Mouse (Mus musculus) lung, embryonic 15.5 days (tissue): ENCODE measurements around the gene Mlip. TPM values are rescaled to one million over a fixed set of nuclear protein-coding genes. Genes with fewer than 3 reads are reported as not detected.
A peak's percentile ranks its signal among the peaks of the same experiment; 100 is the strongest.

Experiments used
- ATAC-seq: fragments of 200-750 bp; cut with Nextera tagmentation; 2 replicates; pipeline ENCODE4 v1.8.0; 2017; ENCODE audit warnings: moderate number of reproducible peaks, borderline replicate concordance; ENCODE audit not compliant: low FRiP score, low TSS enrichment; ENCODE audit errors: extremely low read depth
- H3K27ac ChIP-seq: fragments of 300-500 bp; sonication (generic); 2 replicates; pipeline ENCODE4 v1.5.1; 2015; ENCODE audit warnings: moderate library complexity, mild to moderate bottlenecking, inconsistent platforms
- H3K27me3 ChIP-seq: fragments of 300-500 bp; sonication (generic); 2 replicates; pipeline ENCODE4 v1.6.1; 2015; ENCODE audit warnings: inconsistent platforms
- H3K36me3 ChIP-seq: fragments of 300-500 bp; sonication (generic); 2 replicates; pipeline ENCODE4 v1.6.1; 2015; ENCODE audit warnings: inconsistent platforms
- H3K4me1 ChIP-seq: fragments of 300-500 bp; sonication (generic); 2 replicates; pipeline ENCODE4 v1.6.1; 2015; ENCODE audit warnings: inconsistent platforms
- H3K4me2 ChIP-seq: fragments of 300-500 bp; sonication (generic); 2 replicates; pipeline ENCODE4 v1.6.1; 2015; ENCODE audit warnings: inconsistent platforms, mild to moderate bottlenecking, moderate library complexity
- H3K4me3 ChIP-seq: fragments of 300-500 bp; sonication (generic); 2 replicates; pipeline ENCODE4 v1.5.1; 2015; ENCODE audit warnings: mild to moderate bottlenecking, inconsistent platforms
- H3K9ac ChIP-seq: fragments of 300-500 bp; sonication (generic); 2 replicates; pipeline ENCODE4 v1.6.1; 2015; ENCODE audit warnings: inconsistent platforms
- H3K9me3 ChIP-seq: fragments of 300-500 bp; sonication (generic); 2 replicates; pipeline ENCODE4 v1.6.1; 2016; ENCODE audit warnings: inconsistent platforms
- WGBS: fragments of 180-500 bp; shearing (Covaris S2); methylation state at CpG from one replicate; pipeline ENCODE4 v1.1.7; 2015; 5-methylcytosine and 5-hydroxymethylcytosine counted together
- polyA plus RNA-seq: library from polyadenylated mRNA; unstranded; fragments of >200 nt; fragmentation: Nextera tagmentation; extraction: Ambion mirVana; gene quantifications from 2 replicates; pipeline ENCODE4 v1.2.1, GENCODE M21; 2015

Gene Mlip
- polyA plus RNA-seq, 1 experiment from 2014 or later = 5.7 TPM

GRCm38 (mm10) chr9:77340159-77340862, 12.5 kb downstream of the Mlip start:
- Histone ChIP-seq H3K27ac (no peak overlapping the region), H3K4me2 (peak overlapping the region; percentile 44), H3K9ac (no peak overlapping the region), H3K27me3 (no peaks in the 10 kb centered on the region), H3K4me1 (peaks cover 9% of the 10 kb centered on the region; the same call in 1 of the 2 replicates), H3K4me3 (peak overlapping the region; percentile 6), H3K36me3 (no peaks in the 10 kb centered on the region), H3K9me3 (no peaks in the 10 kb centered on the region)
- 6% methylated on average over 18 of the region's 18 CpGs for WGBS
- ATAC-seq = peak; percentile 69; the same call in 1 of the 2 replicates

GRCm38 (mm10) chr9:77339571-77340148, 13.1 kb downstream of the Mlip start:
- H3K4me3 ChIP-seq = no peak overlapping the region
- H3K4me1 ChIP-seq = peaks cover 9% of the 10 kb centered on the region; the same call in 1 of the 2 replicates
- H3K4me2 ChIP-seq = peak overlapping the region; percentile 44
- H3K9me3 ChIP-seq = no peaks in the 10 kb centered on the region
- H3K9ac ChIP-seq = no peak overlapping the region
- 35% methylated on average over 7 of the region's 7 CpGs for WGBS
- no peaks in the 10 kb centered on the region for H3K27me3 ChIP-seq
- no peak for ATAC-seq
- no peak overlapping the region for H3K27ac ChIP-seq
- H3K36me3 ChIP-seq = no peaks in the 10 kb centered on the region

- ATAC-seq = no peak
- no peak overlapping the region for H3K4me3 ChIP-seq
Observed at GRCm38 (mm10) chr9:77335370-77335769, 17.4 kb downstream of the Mlip start.

GRCm38 (mm10) chr9:77318346-77318745, 34.4 kb downstream of the Mlip start:
- H3K9me3 ChIP-seq = no peaks in the 10 kb centered on the region
- no peak for ATAC-seq
- WGBS = 80% methylated on average over 3 of the region's 3 CpGs

More at GRCm38 (mm10) chr9:77335370-77335769, 17.4 kb downstream of the Mlip start:
- WGBS = 60% methylated on average over 3 of the region's 3 CpGs
- Histone ChIP-seq H3K36me3 (no peaks in the 10 kb centered on the region), H3K9ac (no peak overlapping the region), H3K27ac (no peak overlapping the region), H3K9me3 (no peaks in the 10 kb centered on the region), H3K4me1 (peaks cover 6% of the 10 kb centered on the region; the same call in 1 of the 2 replicates), H3K27me3 (no peaks in the 10 kb centered on the region), H3K4me2 (no peak overlapping the region)

GRCm38 (mm10) chr9:77310548-77310947, 42.2 kb downstream of the Mlip start:
- Histone ChIP-seq H3K27me3 (no peaks in the 10 kb centered on the region), H3K4me2 (no peak overlapping the region), H3K9me3 (no peaks in the 10 kb centered on the region), H3K27ac (no peak overlapping the region), H3K4me3 (no peak overlapping the region), H3K4me1 (0 out of 2 replicates have a peak, but pooled peaks cover 8% of the 10 kb centered on the region), H3K9ac (no peak overlapping the region), H3K36me3 (no peaks in the 10 kb centered on the region)
- ATAC-seq = no peak
- 65% methylated on average over 6 of the region's 6 CpGs for WGBS

More at GRCm38 (mm10) chr9:77318346-77318745, 34.4 kb downstream of the Mlip start:
- Histone ChIP-seq H3K27ac (no peak overlapping the region), H3K36me3 (no peaks in the 10 kb centered on the region), H3K9ac (no peak overlapping the region), H3K4me1 (peaks cover 12% of the 10 kb centered on the region), H3K4me2 (no peak overlapping the region), H3K27me3 (no peaks in the 10 kb centered on the region), H3K4me3 (no peak overlapping the region)

- Histone ChIP-seq H3K9ac (no peak overlapping the region), H3K27ac (no peak overlapping the region), H3K4me2 (no peak overlapping the region), H3K4me1 (0 out of 2 replicates have a peak, but pooled peaks cover 3% of the 10 kb centered on the region), H3K9me3 (no peaks in the 10 kb centered on the region), H3K27me3 (no peaks in the 10 kb centered on the region), H3K4me3 (no peak overlapping the region), H3K36me3 (no peaks in the 10 kb centered on the region)
- WGBS = 66% methylated on average over 2 of the region's 2 CpGs
- ATAC-seq = no peak
Observed at GRCm38 (mm10) chr9:77305417-77305816, 47.4 kb downstream of the Mlip start.

GRCm38 (mm10) chr9:77302340-77302739, 50.4 kb downstream of the Mlip start:
- Histone ChIP-seq H3K4me2 (no peak overlapping the region), H3K9me3 (no peaks in the 10 kb centered on the region), H3K4me1 (no peaks in the 10 kb centered on the region), H3K4me3 (no peak overlapping the region), H3K9ac (no peak overlapping the region), H3K27me3 (no peaks in the 10 kb centered on the region), H3K27ac (0 out of 2 replicates have a peak overlapping the region, but pooled peaks have one; percentile 15), H3K36me3 (no peaks in the 10 kb centered on the region)
- ATAC-seq = no peak
- WGBS = 56% methylated on average over 8 of the region's 8 CpGs

- ATAC-seq = no peak
- H3K4me1 ChIP-seq = no peaks in the 10 kb centered on the region
- no peak overlapping the region for H3K4me3 ChIP-seq
- no peaks in the 10 kb centered on the region for H3K9me3 ChIP-seq
- no peak overlapping the region for H3K9ac ChIP-seq
- WGBS = 84% methylated on average over 5 of the region's 5 CpGs
- H3K36me3 ChIP-seq = no peaks in the 10 kb centered on the region
- no peak overlapping the region for H3K4me2 ChIP-seq
- no peak overlapping the region for H3K27ac ChIP-seq
- H3K27me3 ChIP-seq = no peaks in the 10 kb centered on the region
Observed at GRCm38 (mm10) chr9:77287958-77288357, 64.8 kb downstream of the Mlip start.

GRCm38 (mm10) chr9:77279371-77279770, 73.4 kb downstream of the Mlip start:
- Histone ChIP-seq H3K4me2 (no peak overlapping the region), H3K27ac (no peak overlapping the region), H3K4me3 (no peak overlapping the region), H3K36me3 (no peaks in the 10 kb centered on the region), H3K9me3 (no peaks in the 10 kb centered on the region), H3K27me3 (no peaks in the 10 kb centered on the region), H3K9ac (no peak overlapping the region), H3K4me1 (peaks cover 3% of the 10 kb centered on the region; the same call in 1 of the 2 replicates)
- ATAC-seq = no peak
- WGBS = 68% methylated on average over 5 of the region's 5 CpGs

GRCm38 (mm10) chr9:77278055-77278454, 74.7 kb downstream of the Mlip start:
- no peak overlapping the region for H3K4me2 ChIP-seq
- ATAC-seq = no peak
- H3K27me3 ChIP-seq = no peaks in the 10 kb centered on the region
- H3K9ac ChIP-seq = no peak overlapping the region
- 70% methylated on average over 3 of the region's 3 CpGs for WGBS
- H3K27ac ChIP-seq = no peak overlapping the region
- no peaks in the 10 kb centered on the region for H3K36me3 ChIP-seq
- peaks cover 3% of the 10 kb centered on the region; the same call in 1 of the 2 replicates for H3K4me1 ChIP-seq
- no peaks in the 10 kb centered on the region for H3K9me3 ChIP-seq
- no peak overlapping the region for H3K4me3 ChIP-seq

- Histone ChIP-seq H3K9me3 (no peaks in the 10 kb centered on the region), H3K27me3 (no peaks in the 10 kb centered on the region), H3K4me3 (no peak overlapping the region), H3K9ac (no peak overlapping the region), H3K27ac (peak overlapping the region; percentile 59; the same call in 1 of the 2 replicates), H3K4me2 (no peak overlapping the region), H3K4me1 (peaks cover 3% of the 10 kb centered on the region; the same call in 1 of the 2 replicates), H3K36me3 (no peaks in the 10 kb centered on the region)
- WGBS = 67% methylated on average over 5 of the region's 5 CpGs
- ATAC-seq = no peak
Observed at GRCm38 (mm10) chr9:77277270-77277669, 75.5 kb downstream of the Mlip start.
